Mouse (Mus musculus) lung, postnatal 0 days (tissue): ENCODE data around the gene Cdr2l. TPM values are rescaled to one million over a fixed set of nuclear protein-coding genes. Genes with fewer than 3 reads are reported as not detected.

Experiments used
- ATAC-seq: fragments of 200-750 bp; cut with Nextera tagmentation; 2 replicates; pipeline ENCODE4 v1.8.0; 2017; ENCODE audit warnings: moderate library complexity
- DNase-seq: peaks from one replicate; pipeline ENCODE4 v3.0.0-alpha.2; 2016; ENCODE audit warnings: low spot score
- H3K27ac ChIP-seq: fragments of 300-500 bp; sonication (generic); 2 replicates; pipeline ENCODE4 v1.5.1; 2014; ENCODE audit warnings: antibody characterized with exemption, mild to moderate bottlenecking, low read length, mixed read lengths
- H3K27me3 ChIP-seq: fragments of 300-500 bp; sonication (generic); replicated peaks from 2 replicates; pipeline ENCODE4 v1.6.1; 2014; ENCODE audit warnings: low read length, mixed read lengths; ENCODE audit not compliant: insufficient read depth
- H3K36me3 ChIP-seq: fragments of 300-500 bp; sonication (generic); 2 replicates; pipeline ENCODE4 v1.6.1; 2014; ENCODE audit warnings: low read length, mixed read lengths; ENCODE audit not compliant: insufficient read depth
- H3K4me1 ChIP-seq: fragments of 300-500 bp; sonication (generic); 2 replicates; pipeline ENCODE4 v1.6.1; 2014; ENCODE audit warnings: antibody characterized with exemption, low read depth, low read length, mixed read lengths; ENCODE audit not compliant: insufficient read depth
- H3K4me2 ChIP-seq: fragments of 300-500 bp; sonication (generic); replicated peaks from 2 replicates; pipeline ENCODE4 v1.6.1; 2014; ENCODE audit warnings: low read depth, mild to moderate bottlenecking, low read length, moderate library complexity, mixed read lengths
- H3K4me3 ChIP-seq: fragments of 300-500 bp; sonication (generic); 2 replicates; pipeline ENCODE4 v1.5.1; 2014; ENCODE audit warnings: low read depth, low read length
- H3K9ac ChIP-seq: fragments of 300-500 bp; sonication (generic); replicated peaks from 2 replicates; pipeline ENCODE4 v1.6.1; 2014; ENCODE audit warnings: low read depth, mild to moderate bottlenecking
- H3K9me3 ChIP-seq: fragments of 300-500 bp; sonication (generic); 2 replicates; pipeline ENCODE4 v1.6.1; 2016; ENCODE audit warnings: low read length, mixed read lengths
- CTCF ChIP-seq: IDR thresholded peaks from 2 replicates; pipeline ENCODE4 v1.5.1; 2016; ENCODE audit warnings: antibody characterized with exemption, mild to moderate bottlenecking
- EP300 ChIP-seq: IDR thresholded peaks from 2 replicates; pipeline ENCODE4 v1.6.1; 2016; ENCODE audit warnings: antibody characterized with exemption, mild to moderate bottlenecking, control low read depth
- WGBS: fragments of 180-500 bp; shearing (Covaris S2); extraction: QIAGEN DNeasy Blood & Tissue Kit; methylation state at CpG from one replicate; pipeline ENCODE4 v1.1.7; 2014; 5-methylcytosine and 5-hydroxymethylcytosine counted together
- polyA plus RNA-seq: library from polyadenylated mRNA; unstranded; fragments of >200 nt; fragmentation: Nextera tagmentation; extraction: Ambion mirVana; gene quantifications from 2 replicates; pipeline ENCODE4 v1.2.1, GENCODE M21; 2015

Cdr2l gene
- polyA plus RNA-seq, 1 experiment from 2014 or later, result 14.0 TPM

- Histone ChIP-seq H3K27ac (no peak overlapping the region), H3K36me3 (no peaks in the 10 kb centered on the region; the same call in 1 of the 2 replicates), H3K4me3 (no peak overlapping the region), H3K9me3 (no peaks in the 10 kb centered on the region), H3K4me1 (peaks cover 8% of the 10 kb centered on the region; the same call in 1 of the 2 replicates), H3K27me3 (no peaks in the 10 kb centered on the region), H3K9ac (no peak overlapping the region), H3K4me2 (no peak overlapping the region)
- DNase-seq (no peak), ATAC-seq (no peak)
- 89% methylated on average over 16 of the region's 16 CpGs for WGBS
- no peak for TF ChIP-seq EP300
- TF ChIP-seq CTCF, result no peak
These were observed 40.3 kb downstream of the Cdr2l start for GRCm38 (mm10) chr11:115421972-115422371.

- no peak overlapping the region for H3K9ac ChIP-seq
- no peaks in the 10 kb centered on the region for H3K9me3 ChIP-seq
- H3K4me3 ChIP-seq, result no peak overlapping the region
- no peak for DNase-seq
- peaks cover 8% of the 10 kb centered on the region; the same call in 1 of the 2 replicates for H3K4me1 ChIP-seq
- TF ChIP-seq EP300 (no peak), CTCF (no peak)
- WGBS, result 90% methylated on average over 3 of the region's 3 CpGs
- no peak overlapping the region for H3K4me2 ChIP-seq
- H3K27me3 ChIP-seq, result no peaks in the 10 kb centered on the region
- no peaks in the 10 kb centered on the region; the same call in 1 of the 2 replicates for H3K36me3 ChIP-seq
- no peak overlapping the region for H3K27ac ChIP-seq
- no peak for ATAC-seq
These were observed 41.4 kb downstream of the Cdr2l start for GRCm38 (mm10) chr11:115423091-115423490.

- DNase-seq, result no peak
- H3K27me3 ChIP-seq, result no peaks in the 10 kb centered on the region
- H3K4me3 ChIP-seq, result no peak overlapping the region
- H3K27ac ChIP-seq, result no peak overlapping the region
- H3K9me3 ChIP-seq, result no peaks in the 10 kb centered on the region
- no peak overlapping the region for H3K4me2 ChIP-seq
- TF ChIP-seq CTCF (no peak), EP300 (no peak)
- peaks cover 6% of the 10 kb centered on the region; the same call in 1 of the 2 replicates for H3K4me1 ChIP-seq
- H3K9ac ChIP-seq, result no peak overlapping the region
- WGBS, result 84% methylated on average over 7 of the region's 7 CpGs
- no peak for ATAC-seq
- H3K36me3 ChIP-seq, result peaks cover 6% of the 10 kb centered on the region; the same call in 1 of the 2 replicates
These were observed 43.0 kb downstream of the Cdr2l start for GRCm38 (mm10) chr11:115424666-115425065.

GRCm38 (mm10) chr11:115425671-115426070 is 44.0 kb downstream of the Cdr2l start:
- no peak for TF ChIP-seq EP300
- Histone ChIP-seq H3K4me3 (no peak overlapping the region), H3K27me3 (no peaks in the 10 kb centered on the region), H3K36me3 (peaks cover 15% of the 10 kb centered on the region; the same call in 1 of the 2 replicates), H3K9ac (no peak overlapping the region), H3K27ac (no peak overlapping the region), H3K9me3 (no peaks in the 10 kb centered on the region), H3K4me2 (no peak overlapping the region), H3K4me1 (peaks cover 5% of the 10 kb centered on the region; the same call in 1 of the 2 replicates)
- 89% methylated on average over 6 of the region's 6 CpGs for WGBS
- DNase-seq (no peak), ATAC-seq (no peak)

GRCm38 (mm10) chr11:115427482-115428331 is 46.0 kb downstream of the Cdr2l start:
- Histone ChIP-seq H3K27me3 (no peaks in the 10 kb centered on the region), H3K4me1 (no peaks in the 10 kb centered on the region), H3K27ac (0 out of 2 replicates have a peak overlapping the region, but pooled peaks have one; percentile 28), H3K9me3 (no peaks in the 10 kb centered on the region), H3K36me3 (peaks cover 16% of the 10 kb centered on the region; the same call in 1 of the 2 replicates), H3K4me2 (no peak overlapping the region), H3K4me3 (no peak overlapping the region), H3K9ac (no peak overlapping the region)
- TF ChIP-seq EP300 (no peak), CTCF (peak; percentile 87)
- 32% methylated on average over 20 of the region's 20 CpGs for WGBS
- DNase-seq (peak; percentile 84), ATAC-seq (peak; percentile 86)

GRCm38 (mm10) chr11:115429307-115429706 is 47.6 kb downstream of the Cdr2l start:
- Histone ChIP-seq H3K27me3 (no peaks in the 10 kb centered on the region), H3K4me2 (no peak overlapping the region), H3K9ac (no peak overlapping the region), H3K4me1 (no peaks in the 10 kb centered on the region), H3K4me3 (no peak overlapping the region), H3K9me3 (no peaks in the 10 kb centered on the region), H3K36me3 (peaks cover 16% of the 10 kb centered on the region; the same call in 1 of the 2 replicates), H3K27ac (no peak overlapping the region)
- DNase-seq, result no peak
- TF ChIP-seq CTCF (no peak), EP300 (no peak)
- no peak for ATAC-seq
- WGBS, result 82% methylated on average over 7 of the region's 7 CpGs
